Mouse (Mus musculus): Measurements from ENCODE around the gene Dpm2.

The Dpm2 gene

GRCm38 (mm10) chr2:32617109-32617508, 46.5 kb downstream of the Dpm2 start:
- DNase-seq (ENCODE audit: low spot score) = no peak

GRCm38 (mm10) chr2:32617601-32618000, 46.9 kb downstream of the Dpm2 start:
- no peak for DNase-seq (ENCODE audit: low spot score)

- no peak for DNase-seq (ENCODE audit: low spot score)
These were observed 47.4 kb downstream of the Dpm2 start for GRCm38 (mm10) chr2:32618051-32618450.

- no peak for DNase-seq (ENCODE audit: low spot score)
These were observed 50.2 kb downstream of the Dpm2 start for GRCm38 (mm10) chr2:32620682-32621516.

- DNase-seq (ENCODE audit: low spot score) = no peak
These were observed 50.8 kb downstream of the Dpm2 start, which contains the start of gene Ak1 for GRCm38 (mm10) chr2:32621517-32621859. Ak1 (plus strand) TSS chr2:32621758.
